Mouse (Mus musculus) spleen, postnatal 36 days (tissue): ENCODE measurements around the gene Nos3.

ENCODE experiments used
- DNase-seq, 2 experiments: peaks; one replicate each; pipeline ENCODE4 v3.0.0; 2022; ENCODE audit warnings: low spot score in 2 of 2, mixed read lengths in 1 of 2

Gene Nos3

GRCm38 (mm10) chr5:24344477-24345051 is 20.0 kb upstream of the Nos3 start:
- peak; percentile 22 to 33 for DNase-seq

GRCm38 (mm10) chr5:24346313-24346712 is 18.3 kb upstream of the Nos3 start:
- DNase-seq = no peak

- no peak for DNase-seq
Measured at GRCm38 (mm10) chr5:24347186-24347875, 17.3 kb upstream of the Nos3 start.

- peak; percentile 69 to 70 for DNase-seq
Measured at GRCm38 (mm10) chr5:24348128-24348527, 16.5 kb upstream of the Nos3 start.

- DNase-seq = no peak
Measured at GRCm38 (mm10) chr5:24348546-24348945, 16.1 kb upstream of the Nos3 start.

GRCm38 (mm10) chr5:24350073-24350472 is 14.5 kb upstream of the Nos3 start:
- DNase-seq = no peak

GRCm38 (mm10) chr5:24350531-24351250 is 13.9 kb upstream of the Nos3 start:
- DNase-seq = no peak

- DNase-seq = no peak
Measured at GRCm38 (mm10) chr5:24351278-24351677, 13.3 kb upstream of the Nos3 start, which contains the start of gene Kcnh2. TSS of gene Kcnh2 (minus strand) at chr5:24351604.

- DNase-seq = peak in 1 of 2 experiments; percentile 27
Measured at GRCm38 (mm10) chr5:24351701-24352171, 12.9 kb upstream of the Nos3 start.

- no peak for DNase-seq
Measured at GRCm38 (mm10) chr5:24352251-24352859, 12.3 kb upstream of the Nos3 start.

- DNase-seq = no peak
Measured at GRCm38 (mm10) chr5:24353327-24353726, 11.3 kb upstream of the Nos3 start.

- DNase-seq = no peak
Measured at GRCm38 (mm10) chr5:24356764-24357163, 7.8 kb upstream of the Nos3 start.

GRCm38 (mm10) chr5:24357461-24357860 is 7.1 kb upstream of the Nos3 start:
- DNase-seq = peak; percentile 34 to 38

GRCm38 (mm10) chr5:24360792-24361454 is 3.7 kb upstream of the Nos3 start:
- DNase-seq = peak; percentile 47 to 57

- DNase-seq = no peak
Measured at GRCm38 (mm10) chr5:24363467-24363866, 1.1 kb upstream of the Nos3 start.

GRCm38 (mm10) chr5:24364061-24364460 is 549 bp upstream of the Nos3 start:
- DNase-seq = no peak

GRCm38 (mm10) chr5:24364963-24365362 is 353 bp downstream of the Nos3 start:
- DNase-seq = no peak

GRCm38 (mm10) chr5:24365528-24365927 is 918 bp downstream of the Nos3 start:
- no peak for DNase-seq

- no peak for DNase-seq
Measured at GRCm38 (mm10) chr5:24366426-24366825, 1.8 kb downstream of the Nos3 start.

- DNase-seq = no peak
Measured at GRCm38 (mm10) chr5:24369767-24370166, 5.2 kb downstream of the Nos3 start.

- no peak for DNase-seq
Measured at GRCm38 (mm10) chr5:24373807-24374206, 9.2 kb downstream of the Nos3 start.

- no peak for DNase-seq
Measured at GRCm38 (mm10) chr5:24374216-24374615, 9.6 kb downstream of the Nos3 start.
